Mouse (Mus musculus): ENCODE measurements around the gene Xirp1.

Xirp1 gene

GRCm38 (mm10) chr9:120023086-120023811 lies at the start of gene Xirp1:
Xirp1 (minus strand) TSS chr9:120023598.
- no peak for DNase-seq

DNA sequence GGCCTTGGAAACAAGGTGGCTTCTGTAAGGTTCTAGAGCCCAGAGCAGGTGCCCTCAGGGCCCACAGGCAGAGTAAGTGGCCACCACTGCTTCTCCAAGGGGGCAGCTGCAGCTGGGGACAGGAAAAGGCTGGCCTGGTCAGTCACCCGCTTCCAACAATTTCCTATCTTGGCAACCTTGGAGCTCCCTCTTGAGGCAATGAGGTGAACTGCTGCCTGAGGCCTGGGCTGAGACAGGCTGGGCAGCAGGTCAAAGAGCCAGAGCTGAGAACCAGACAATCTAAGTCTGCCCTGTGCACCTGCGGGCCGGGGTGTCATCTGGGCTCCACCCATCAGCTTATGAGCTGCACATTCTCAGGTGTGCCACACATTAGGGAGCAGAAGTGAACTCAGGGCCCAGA lies 49.8 kb upstream of the Xirp1 start:
- peak; percentile 71 for DNase-seq

DNA sequence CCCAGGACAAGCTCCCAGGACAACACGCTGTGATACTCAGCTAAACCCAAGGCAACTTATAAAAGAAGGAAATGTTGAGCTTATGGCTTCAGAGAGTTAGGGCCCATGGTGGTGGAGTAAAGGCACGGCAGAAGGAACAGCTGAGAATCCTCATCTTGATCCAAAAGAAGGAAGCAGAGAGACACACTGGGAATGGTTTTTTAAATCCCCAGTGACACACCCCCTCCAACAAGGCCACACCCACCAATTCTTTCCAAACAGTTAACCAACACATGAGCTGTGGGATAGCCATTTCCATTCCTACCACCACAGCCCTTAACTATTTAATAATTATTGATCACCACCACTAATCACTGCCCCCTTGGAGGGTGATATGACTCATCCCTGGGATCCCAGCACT lies 47.9 kb upstream of the Xirp1 start:
- no peak for DNase-seq

- DNase-seq: no peak
These were observed 46.4 kb upstream of the Xirp1 start, which contains the start of gene Cx3cr1 for GRCm38 (mm10) chr9:120069779-120070178. Cx3cr1 (minus strand) TSS chr9:120069879.

GRCm38 (mm10) chr9:120068047-120068446 lies 44.6 kb upstream of the Xirp1 start:
- peak; percentile 22 for DNase-seq

DNA sequence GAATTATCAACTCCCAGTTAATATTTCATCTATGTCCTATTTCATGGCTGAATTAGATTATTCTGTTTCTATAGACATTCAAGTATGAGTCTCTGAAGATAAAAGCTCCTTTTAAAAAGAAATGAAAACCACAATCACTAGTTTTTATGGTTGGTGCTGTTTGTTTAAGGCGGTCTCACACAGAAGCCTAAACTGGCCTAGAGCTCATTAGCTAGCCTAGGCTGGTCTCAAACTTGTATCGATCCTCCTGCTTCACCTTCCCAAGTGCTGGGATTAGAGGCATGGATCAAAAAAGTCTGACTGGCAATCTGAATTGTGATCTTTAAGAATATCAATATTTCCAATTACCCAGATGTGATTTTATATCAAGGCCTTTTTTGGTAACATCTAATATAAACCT lies 44.2 kb upstream of the Xirp1 start:
- DNase-seq: no peak

- no peak for DNase-seq
These were observed 40.9 kb upstream of the Xirp1 start for GRCm38 (mm10) chr9:120064317-120064716.

DNA sequence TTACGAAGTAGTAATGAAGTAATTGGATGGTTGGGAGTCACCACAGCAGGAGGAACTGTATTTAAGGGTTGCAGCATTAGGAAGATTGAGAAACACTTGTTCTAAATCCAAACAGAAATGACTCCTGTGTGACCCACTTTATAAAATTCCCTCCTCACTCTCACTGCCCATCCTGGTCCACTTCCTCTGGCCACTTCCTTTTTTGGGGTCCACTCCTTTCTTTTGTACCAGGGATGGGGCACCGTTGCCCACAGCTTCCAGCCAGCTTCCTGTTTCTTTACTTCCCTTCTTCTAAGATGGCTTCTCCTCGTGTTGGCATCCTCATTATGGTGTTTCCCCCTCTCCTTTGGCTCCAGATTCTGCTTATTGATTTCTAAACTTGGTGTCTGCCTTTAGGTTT lies 35.3 kb upstream of the Xirp1 start:
- DNase-seq: no peak

DNA sequence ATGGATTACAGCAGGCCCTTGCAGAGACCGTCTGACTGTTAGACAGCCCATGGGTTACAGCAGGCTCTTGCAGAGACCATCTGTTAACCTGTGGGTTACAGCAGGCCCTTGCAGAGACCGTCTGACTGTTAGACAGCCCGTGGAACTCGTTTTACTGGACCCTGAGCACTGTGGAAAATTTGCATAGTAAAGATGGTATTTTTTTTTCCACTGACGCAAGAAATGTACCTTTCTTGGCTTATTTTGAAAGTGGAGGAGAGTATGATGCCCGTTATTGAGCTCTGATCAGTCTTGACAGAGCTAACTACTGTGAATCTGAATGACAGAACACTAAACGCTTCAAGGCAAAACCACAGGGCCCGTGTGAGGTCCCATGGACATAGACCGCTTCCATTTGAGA lies 32.8 kb upstream of the Xirp1 start:
- no peak for DNase-seq

- peak; percentile 25 for DNase-seq
These were observed 31.3 kb upstream of the Xirp1 start for GRCm38 (mm10) chr9:120054545-120055277.

GRCm38 (mm10) chr9:120049407-120049806 lies 26.0 kb upstream of the Xirp1 start:
- DNase-seq: no peak

GRCm38 (mm10) chr9:120048495-120048894 lies 25.1 kb upstream of the Xirp1 start:
- DNase-seq: no peak

DNA sequence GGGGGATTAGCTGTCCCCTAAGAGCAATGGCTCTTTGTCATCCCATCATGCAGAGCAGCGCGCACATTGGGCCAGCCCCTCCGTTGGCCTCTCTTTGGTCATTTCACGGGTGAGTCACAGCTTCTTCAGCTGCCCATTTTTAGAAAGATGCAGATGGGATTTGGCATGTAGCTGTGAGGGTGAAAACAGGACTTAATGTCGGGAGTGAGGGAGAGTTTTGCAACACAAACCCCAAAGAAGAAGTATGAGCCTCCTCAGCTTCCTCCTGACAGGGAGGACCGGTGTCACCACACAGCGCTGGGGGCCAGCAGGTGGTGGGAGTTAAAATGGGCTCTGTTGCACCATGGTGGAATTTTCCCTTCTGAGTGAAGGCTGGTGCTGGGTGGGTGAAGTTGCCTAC lies 19.7 kb upstream of the Xirp1 start:
- no peak for DNase-seq

GRCm38 (mm10) chr9:120037414-120037813 lies 14.0 kb upstream of the Xirp1 start:
- DNase-seq: no peak

- no peak for DNase-seq
These were observed 11.0 kb upstream of the Xirp1 start for GRCm38 (mm10) chr9:120034375-120034774.

GRCm38 (mm10) chr9:120032710-120033109 lies 9.3 kb upstream of the Xirp1 start:
- no peak for DNase-seq

DNA sequence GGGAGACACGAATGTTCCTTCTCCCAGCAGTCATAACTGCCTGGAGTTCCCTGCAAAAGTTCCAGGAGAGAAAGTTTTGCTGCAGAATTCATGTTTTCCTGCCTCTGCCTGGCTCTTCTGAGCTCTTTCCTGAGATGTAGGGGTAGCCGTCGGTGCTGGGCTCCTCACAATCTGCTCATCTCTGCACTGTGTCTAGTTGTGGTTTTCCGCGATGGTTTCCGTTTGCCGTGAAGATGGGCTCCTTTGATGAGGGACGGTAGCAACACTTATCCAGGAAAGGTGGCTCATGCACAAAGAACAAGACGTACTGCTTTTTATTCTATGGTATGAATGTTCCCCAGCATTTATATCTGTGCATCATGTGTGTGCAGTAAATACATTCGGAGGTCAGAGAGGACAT lies 7.0 kb upstream of the Xirp1 start:
- no peak for DNase-seq

- no peak for DNase-seq
These were observed 6.5 kb upstream of the Xirp1 start for GRCm38 (mm10) chr9:120029880-120030279.

DNA sequence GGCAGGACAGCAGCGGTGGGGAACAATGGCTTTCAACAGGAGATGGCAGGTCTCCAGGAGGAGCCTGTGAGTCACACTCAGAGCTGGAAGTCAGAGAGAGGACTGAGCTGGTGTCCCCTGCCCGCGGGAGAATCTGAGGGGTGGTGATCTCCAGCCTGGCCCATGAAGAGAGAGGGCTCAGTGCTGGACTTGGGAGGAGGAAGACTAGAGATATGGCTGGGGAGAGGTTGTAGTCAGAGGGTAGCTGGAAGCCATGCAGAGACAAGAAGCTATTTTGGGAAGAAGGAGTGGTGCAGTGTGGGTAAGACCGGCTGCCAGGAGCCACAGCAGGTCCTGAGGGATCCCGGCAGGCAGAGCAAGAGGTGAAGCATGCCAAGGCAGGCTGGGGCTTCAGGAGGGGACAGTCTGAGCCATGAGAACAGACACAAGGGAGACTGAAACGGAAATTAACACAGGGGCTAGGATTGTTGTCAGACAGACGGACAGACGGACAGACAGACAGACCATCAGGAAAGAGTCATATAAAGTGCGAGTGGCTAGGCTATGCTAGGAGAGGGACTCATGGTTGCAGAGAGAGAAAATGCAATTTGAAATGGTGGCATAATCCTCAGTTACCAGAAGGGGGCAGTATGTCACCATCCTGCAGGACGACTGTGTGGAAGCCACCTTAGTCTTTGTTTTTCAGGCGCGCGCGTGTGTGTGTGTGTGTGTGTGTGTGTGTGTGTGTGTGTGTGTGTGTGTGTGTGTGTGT lies 4.2 kb upstream of the Xirp1 start:
- DNase-seq: peak; percentile 39

DNA sequence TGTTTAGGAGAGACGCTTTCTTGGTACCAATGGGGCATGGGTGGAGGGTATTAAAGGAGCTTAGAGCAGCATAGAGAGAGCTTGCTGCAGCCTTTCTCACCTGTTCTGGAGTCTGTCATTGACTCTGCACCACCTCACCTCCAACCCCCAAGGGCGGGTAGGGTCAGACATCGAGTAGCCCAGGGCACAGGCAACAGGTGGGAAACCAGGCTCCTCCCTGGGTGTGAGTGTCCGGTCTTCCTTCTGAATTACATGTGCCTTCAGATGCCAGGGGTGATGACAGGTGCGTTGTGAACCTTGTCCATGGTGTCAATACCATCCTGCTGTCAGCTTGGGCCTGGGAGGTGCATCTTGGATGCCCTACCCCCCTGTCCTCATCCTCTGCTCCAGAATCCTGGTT lies 1.2 kb upstream of the Xirp1 start:
- no peak for DNase-seq

DNA sequence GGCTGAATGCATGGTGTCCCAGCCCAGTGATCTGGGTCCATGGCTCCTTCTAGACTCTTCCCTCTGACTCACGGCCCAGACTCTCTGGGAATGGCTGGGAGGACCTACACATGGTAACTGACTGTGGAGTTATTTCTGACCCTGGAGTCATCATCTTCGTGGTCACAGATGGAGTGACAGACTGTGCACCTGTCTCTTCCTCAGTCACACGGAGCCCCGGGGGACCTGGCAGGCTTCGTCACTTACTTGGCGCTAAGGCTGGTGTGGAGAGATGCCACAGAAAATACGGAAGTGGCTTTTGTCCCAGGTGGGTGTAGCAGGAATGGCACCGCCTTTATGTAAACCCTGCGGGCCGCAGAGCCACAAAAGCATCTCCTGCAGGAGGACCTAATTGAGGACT lies 773 bp upstream of the Xirp1 start:
- DNase-seq: no peak

DNA sequence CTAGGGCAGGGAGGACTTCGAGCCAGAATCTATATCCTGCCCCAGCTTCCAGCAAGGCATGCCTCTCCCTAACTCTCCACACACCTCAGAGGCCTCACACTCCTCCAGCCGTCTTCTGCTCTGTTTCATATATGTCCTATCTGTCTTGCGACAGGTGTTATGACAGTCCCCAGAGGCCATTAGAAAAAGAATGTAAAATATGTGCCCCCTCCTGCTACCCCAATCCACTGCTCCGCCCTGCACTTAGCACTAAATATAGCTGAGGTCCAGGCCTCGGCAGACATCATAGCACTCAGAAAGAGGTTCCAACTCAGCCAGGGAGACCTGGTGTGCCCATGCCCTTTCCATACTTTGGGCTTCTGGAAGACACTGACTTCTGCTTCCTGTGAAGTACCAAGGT lies 2.2 kb downstream of the Xirp1 start:
- DNase-seq: no peak

GRCm38 (mm10) chr9:120020285-120020890 lies 3.0 kb downstream of the Xirp1 start:
- DNase-seq: peak; percentile 75

All from liver (tissue).